In the genomic region with DNA sequence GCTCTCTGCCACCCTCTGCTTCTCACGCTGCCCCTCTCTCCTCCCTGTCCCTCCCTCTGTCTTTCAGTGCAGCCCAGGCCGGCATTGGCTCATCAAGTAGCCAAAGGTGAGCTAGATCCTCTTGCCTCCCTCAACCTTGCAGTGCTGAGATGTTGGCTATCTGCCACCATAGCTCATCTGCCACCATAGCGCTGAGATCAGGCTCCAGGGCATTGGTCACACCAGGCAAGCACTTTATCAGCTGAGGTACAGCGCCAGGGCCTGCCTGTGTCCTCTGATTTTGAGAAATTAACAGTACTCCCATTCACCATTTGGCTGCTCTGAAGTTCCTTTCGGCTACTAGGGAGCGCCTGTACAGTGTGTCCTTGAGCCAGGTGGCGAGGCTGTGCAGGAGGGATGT, we compare ENCODE assay signal across 17 mouse cellular contexts. TPM values are rescaled to one million over a fixed set of nuclear protein-coding genes. Genes with fewer than 3 reads are reported as not detected.
DNase-seq lines count a peak whose midpoint lies in the region; ATAC-seq and TF ChIP-seq lines count a peak whose summit lies in the region.
"Had no signal": no experiment of that assay in that cellular context is flagged by ENCODE, and none has a peak within 500 bp of the region (broad histone marks: within the 10 kb centered on the region; RNA-seq: fewer than 3 reads in every experiment).

No protein-coding gene starts in this region.

- no peak for TF ChIP-seq POLR2A in bone marrow, adult 2 months (IDR thresholded peaks at IDR 0.05; ENCODE audit: borderline replicate concordance, control insufficient read depth, low read depth, low read length)

- 0 out of 2 replicates have a peak overlapping the region, but pooled peaks have one; percentile 24 for H3K9ac ChIP-seq in liver, embryonic 12.5 days
- H3K9ac ChIP-seq: forebrain, embryonic 13.5 days; limb, embryonic 15.5 days had no signal

- no peak overlapping the region for H3K4me3 ChIP-seq in bone marrow, adult 2 months (replicated peaks; ENCODE audit: control insufficient read depth, low read depth, low read length)
- H3K4me3 ChIP-seq in liver, embryonic 12.5 days: peak overlapping the region; percentile 90; the same call in 1 of the 2 replicates
- H3K4me3 ChIP-seq: forebrain, embryonic 13.5 days; limb, embryonic 15.5 days; midbrain, embryonic 10.5 days had no signal

- H3K27me3 ChIP-seq in liver, embryonic 12.5 days (replicated peaks): no peaks in the 10 kb centered on the region
- H3K27me3 ChIP-seq: forebrain, embryonic 13.5 days; limb, embryonic 15.5 days had no signal

- ATAC-seq in liver, embryonic 12.5 days: no peak
- peak; percentile 69 for ATAC-seq in megakaryocyte progenitor cell, adult 5-6 weeks (replicated peaks; ENCODE audit: poor library complexity)
- ATAC-seq: forebrain, embryonic 13.5 days had no signal

- peak overlapping the region; percentile 88; the same call in 1 of the 2 replicates for H3K4me2 ChIP-seq in liver, embryonic 12.5 days
- H3K4me2 ChIP-seq: forebrain, embryonic 13.5 days; limb, embryonic 15.5 days had no signal

- WGBS in bone marrow, adult 2 months: 73% methylated on average over 7 of the region's 7 CpGs
- WGBS in liver, embryonic 12.5 days (ENCODE audit: insufficient replicate concordance): 89% methylated on average over 7 of the region's 7 CpGs

- TF ChIP-seq CTCF in bone marrow, adult 2 months (IDR thresholded peaks at IDR 0.05; ENCODE audit: control insufficient read depth, insufficient read depth, low read length): no peak

- no peaks in the 10 kb centered on the region; the same call in 1 of the 2 replicates for H3K9me3 ChIP-seq in liver, embryonic 12.5 days (replicated peaks)
- H3K9me3 ChIP-seq: forebrain, embryonic 13.5 days; limb, embryonic 15.5 days; midbrain, embryonic 10.5 days had no signal

- intact Hi-C loops in left cerebral cortex, postnatal 10 days (cut with DNase I): no loop called here

- H3K36me3 ChIP-seq in liver, embryonic 12.5 days: peaks cover 96% of the 10 kb centered on the region

- peaks cover 1% of the 10 kb centered on the region; the same call in 1 of the 2 replicates for H3K4me1 ChIP-seq in bone marrow, adult 2 months (ENCODE audit: control insufficient read depth, insufficient read depth, low read length)
- peaks cover 63% of the 10 kb centered on the region for H3K4me1 ChIP-seq in liver, embryonic 12.5 days
- H3K4me1 ChIP-seq: limb, embryonic 15.5 days had no signal

- DNase-seq in heart, adult 11 months: peak; percentile 83
- DNase-seq in heart, adult 9 months (ENCODE audit: low spot score in 2 of 2): no peak
- no peak for DNase-seq in layer of hippocampus, adult 9-11 months
- DNase-seq in ovary, postnatal 10 days (ENCODE audit: low spot score): no peak
- DNase-seq in left cerebral cortex, postnatal 10 days (ENCODE audit: extremely low spot score in 1 of 2, low spot score in 2 of 2): no peak
- DNase-seq: gastrocnemius, postnatal 10 days; heart, adult 18-20 months; kidney, adult 11 months; layer of hippocampus, postnatal 36 days; lung, postnatal 10 days; right cerebral cortex, adult 18-20 months had no signal

- peak overlapping the region; percentile 52 for H3K27ac ChIP-seq in bone marrow, adult 2 months (ENCODE audit: control insufficient read depth, insufficient read depth, low read depth, low read length, poor library complexity)
- H3K27ac ChIP-seq in liver, embryonic 12.5 days: peak overlapping the region; percentile 98
- H3K27ac ChIP-seq: forebrain, embryonic 13.5 days; limb, embryonic 15.5 days; midbrain, embryonic 10.5 days had no signal

RNA-seq across cellular contexts. Expression of a gene that starts 8.5 kb away (rescaled TPM):
- 274 and 493 TPM in 2 replicates for polyA plus RNA-seq in bone marrow, adult 2 months (2011; ENCODE audit: insufficient read depth, insufficient read length, low replicate concordance, missing spikeins)
- polyA plus RNA-seq in liver, embryonic 12.5 days (2016; fragmentation: Nextera tagmentation; extraction: Ambion mirVana): 719 and 730 TPM in 2 replicates
- 58.1 and 65.3 TPM in 2 replicates for total RNA-seq in megakaryocyte progenitor cell, adult 5-6 weeks (2015)
- 26.9 and 30.1 TPM in 2 replicates for total RNA-seq in megakaryocyte progenitor cell, adult 5-6 weeks (2017)
- 10 to 100 TPM; 62.9 to 65.1 TPM for total RNA-seq in left cerebral cortex, postnatal 10 days (2021)

RNA-seq across cellular contexts. Expression of a gene that starts 31.3 kb away (rescaled TPM):
- 9.0 and 11.1 TPM in 2 replicates for polyA plus RNA-seq in bone marrow, adult 2 months (2011; ENCODE audit: insufficient read depth, insufficient read length, low replicate concordance, missing spikeins)
- 2.1 and 2.5 TPM in 2 replicates for polyA plus RNA-seq in liver, embryonic 12.5 days (2016; fragmentation: Nextera tagmentation; extraction: Ambion mirVana)
- total RNA-seq in megakaryocyte progenitor cell, adult 5-6 weeks (2015): 10.1 and 13.1 TPM in 2 replicates
- 19.5 and 21.1 TPM in 2 replicates for total RNA-seq in megakaryocyte progenitor cell, adult 5-6 weeks (2017)
- total RNA-seq in left cerebral cortex, postnatal 10 days (2021): under 1 TPM; 0.79 to 0.81 TPM

Comparison
In these comparisons a context has a peak if more than half of its experiments do, and no peak if none do; other contexts are left out.
1. RNA of a gene that starts 31.3 kb away (total RNA-seq): 10.1 to 21.1 TPM in megakaryocyte progenitor cell, adult 5-6 weeks; 0.79 to 0.81 TPM in left cerebral cortex, postnatal 10 days; every median in the first group is over 4 times any median in the second.